In the genomic region with DNA sequence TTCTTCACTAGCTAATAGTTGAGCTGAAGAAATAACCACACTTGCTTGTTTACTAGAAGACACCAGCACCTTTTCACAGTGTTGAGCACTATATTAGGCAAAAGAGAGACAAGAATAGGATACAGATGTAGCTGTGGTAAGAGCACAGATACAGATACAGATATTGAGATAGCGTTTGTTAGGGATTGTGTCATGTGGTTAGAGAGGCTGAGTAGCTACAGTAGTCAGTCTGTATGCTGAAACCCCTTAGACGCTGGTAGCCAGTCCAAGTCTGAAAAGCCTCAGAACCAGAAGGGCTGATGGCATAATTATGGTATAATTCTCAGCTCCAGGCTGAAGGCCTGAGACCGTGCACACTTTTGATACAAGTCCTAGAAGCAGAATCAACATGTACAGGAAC, we compare ENCODE assay signal across 20 mouse cellular contexts. TPM values are rescaled to one million over a fixed set of nuclear protein-coding genes. Genes with fewer than 3 reads are reported as not detected.
DNase-seq lines count a peak whose midpoint lies in the region; ATAC-seq lines count a peak whose summit lies in the region.
"Had no signal": no experiment of that assay in that cellular context is flagged by ENCODE, and none has a peak within 500 bp of the region (broad histone marks: within the 10 kb centered on the region; RNA-seq: fewer than 3 reads in every experiment).

No protein-coding gene starts in this region.

- H3K4me3 ChIP-seq in midbrain, embryonic 10.5 days: no peak overlapping the region

- no peak overlapping the region for H3K27ac ChIP-seq in midbrain, embryonic 10.5 days (replicated peaks)

- peak; percentile 73 for DNase-seq in 416B (ENCODE audit: low read depth)
- no peak for DNase-seq in cerebellum, adult 9-10 months
- no peak for DNase-seq in midbrain, embryonic 10.5 days (ENCODE audit: low spot score)
- DNase-seq: adrenal gland, adult 2 months; adrenal gland, adult 8-10 months; adrenal gland, postnatal 10 days; adrenal gland, postnatal 14 days; adrenal gland, postnatal 25 days; adrenal gland, postnatal 36 days; B cell, adult 2 months; cerebellum, adult 11 months; cerebellum, adult 11-12 months; cerebellum, adult 18-20 months; cerebellum, adult 2 months had no signal

- H3K27me3 ChIP-seq in midbrain, embryonic 10.5 days (ENCODE audit: low read depth, poor library complexity, severe bottlenecking): no peaks in the 10 kb centered on the region
- H3K27me3 ChIP-seq: CH12.LX, Patski had no signal

- ATAC-seq in granulocyte monocyte progenitor cell, adult 5-6 weeks (replicated peaks; ENCODE audit: poor library complexity, severe bottlenecking): peak; percentile 58
- ATAC-seq: activated CD4-positive, CD25-positive, alpha-beta regulatory T cell, adult 4 months; CD4-positive, CD25-positive, alpha-beta regulatory T cell, adult 4 months; Patski had no signal

- peaks cover 13% of the 10 kb centered on the region for H3K36me3 ChIP-seq in midbrain, embryonic 10.5 days

- no peaks in the 10 kb centered on the region for H3K4me1 ChIP-seq in midbrain, embryonic 10.5 days

- H3K9me3 ChIP-seq in midbrain, embryonic 10.5 days (replicated peaks): no peaks in the 10 kb centered on the region
- H3K9me3 ChIP-seq: G1E had no signal

- WGBS in midbrain, embryonic 10.5 days: 91% methylated on average over 3 of the region's 3 CpGs

RNA-seq across cellular contexts. Expression of a gene that starts 53.3 kb away (rescaled TPM):
- total RNA-seq in granulocyte monocyte progenitor cell, adult 5-6 weeks (2014; fragmentation: Nextera tagmentation): 39.8 and 47.6 TPM in 2 replicates
- 23.5 and 37.2 TPM in 2 replicates for total RNA-seq in granulocyte monocyte progenitor cell, adult 5-6 weeks (2017)
- polyA plus RNA-seq in midbrain, embryonic 10.5 days (2016; fragmentation: Nextera tagmentation; extraction: Ambion mirVana): 8.4 and 11.5 TPM in 2 replicates
